10 mouse cellular contexts compared by ENCODE assay signal in genomic region chr14:76948481-76948880, GRCm38 (mm10).
A peak's percentile ranks its signal among the peaks of the same experiment; 100 is the strongest.
DNase-seq lines count a peak whose midpoint lies in the region; ATAC-seq and TF ChIP-seq lines count a peak whose summit lies in the region.
"Had no signal": no experiment of that assay in that cellular context is flagged by ENCODE, and none has a peak within 500 bp of the region (broad histone marks: within the 10 kb centered on the region; RNA-seq: fewer than 3 reads in every experiment).

No protein-coding gene starts in this region.

- no peak for TF ChIP-seq CTCF in stomach, postnatal 0 days (IDR thresholded peaks at IDR 0.05; ENCODE audit: low read depth)

- intact Hi-C loops in left cerebral cortex, postnatal 4 days (cut with DNase I), result no loop called here
- intact Hi-C loops in left cerebral cortex, postnatal 36 days (cut with DNase I), result no loop called here

- H3K9ac ChIP-seq in embryonic facial prominence, embryonic 14.5 days (ENCODE audit: low read depth, low read length), result no peak overlapping the region
- no peak overlapping the region for H3K9ac ChIP-seq in stomach, postnatal 0 days (ENCODE audit: low read length)

- 71% methylated on average over 6 of the region's 6 CpGs for WGBS in embryonic facial prominence, embryonic 14.5 days
- 77% methylated on average over 6 of the region's 6 CpGs for WGBS in embryonic facial prominence, embryonic 10.5 days
- WGBS in stomach, postnatal 0 days, result 47% methylated on average over 6 of the region's 6 CpGs

- no peak for TF ChIP-seq EP300 in stomach, postnatal 0 days (optimal IDR thresholded peaks at IDR 0.05)

- H3K27ac ChIP-seq in embryonic facial prominence, embryonic 14.5 days (replicated peaks; ENCODE audit: low read depth, low read length), result peak overlapping the region; percentile 3; the same call in 1 of the 2 replicates
- H3K27ac ChIP-seq in embryonic facial prominence, embryonic 10.5 days (replicated peaks), result no peak overlapping the region
- H3K27ac ChIP-seq in stomach, postnatal 0 days (replicated peaks), result peak overlapping the region; percentile 35; the same call in 1 of the 2 replicates

- no peaks in the 10 kb centered on the region for H3K36me3 ChIP-seq in embryonic facial prominence, embryonic 14.5 days (ENCODE audit: control insufficient read depth, insufficient read depth, low read length)
- H3K36me3 ChIP-seq in embryonic facial prominence, embryonic 10.5 days (replicated peaks), result no peaks in the 10 kb centered on the region
- no peaks in the 10 kb centered on the region for H3K36me3 ChIP-seq in stomach, postnatal 0 days (ENCODE audit: control insufficient read depth, insufficient read depth, low read length)

- ATAC-seq in embryonic facial prominence, embryonic 14.5 days (ENCODE audit: low read depth), result peak; percentile 18; the same call in 1 of the 2 replicates
- ATAC-seq in stomach, postnatal 0 days (ENCODE audit: low FRiP score, low TSS enrichment), result no peak
- ATAC-seq: activated CD4-positive, CD25-positive, alpha-beta regulatory T cell, adult 4 months had no signal

- DNase-seq in embryonic facial prominence, embryonic 14.5 days (ENCODE audit: low spot score), result peak; percentile 36
- DNase-seq in embryonic facial prominence, embryonic 10.5 days (ENCODE audit: low spot score), result no peak
- peak; percentile 7 for DNase-seq in left cerebral cortex, postnatal 4 days
- DNase-seq in left cerebral cortex, adult 18-20 months (ENCODE audit: low spot score in 2 of 2), result no peak
- DNase-seq in urinary bladder, postnatal 25 days (ENCODE audit: low spot score), result peak; percentile 10
- DNase-seq in urinary bladder, postnatal 4 days (ENCODE audit: low spot score in 2 of 2), result no peak
- no peak for DNase-seq in stomach, postnatal 0 days (ENCODE audit: low spot score)
- DNase-seq in left cerebral cortex, postnatal 36 days (ENCODE audit: low spot score in 2 of 2), result no peak
- DNase-seq: thymus, adult 2 months had no signal

- no peaks in the 10 kb centered on the region for H3K27me3 ChIP-seq in embryonic facial prominence, embryonic 14.5 days (replicated peaks; ENCODE audit: control insufficient read depth, insufficient read depth, low read length)
- H3K27me3 ChIP-seq in embryonic facial prominence, embryonic 10.5 days (replicated peaks; ENCODE audit: low read depth, poor library complexity, severe bottlenecking), result no peaks in the 10 kb centered on the region
- H3K27me3 ChIP-seq in stomach, postnatal 0 days (ENCODE audit: control insufficient read depth, insufficient read depth, low read length), result no peaks in the 10 kb centered on the region

- H3K4me3 ChIP-seq in embryonic facial prominence, embryonic 14.5 days (ENCODE audit: low read depth, low read length), result no peak overlapping the region
- no peak overlapping the region for H3K4me3 ChIP-seq in embryonic facial prominence, embryonic 10.5 days
- H3K4me3 ChIP-seq in stomach, postnatal 0 days (ENCODE audit: low read depth, low read length), result no peak overlapping the region

- peaks cover 23% of the 10 kb centered on the region for H3K4me1 ChIP-seq in embryonic facial prominence, embryonic 14.5 days (ENCODE audit: control insufficient read depth, insufficient read depth, low read length)
- H3K4me1 ChIP-seq in embryonic facial prominence, embryonic 10.5 days, result peaks cover 17% of the 10 kb centered on the region
- peaks cover 4% of the 10 kb centered on the region; the same call in 1 of the 2 replicates for H3K4me1 ChIP-seq in stomach, postnatal 0 days (replicated peaks; ENCODE audit: control insufficient read depth, insufficient read depth)

- no peak overlapping the region for H3K4me2 ChIP-seq in embryonic facial prominence, embryonic 14.5 days (ENCODE audit: low read depth, low read length)
- no peak overlapping the region for H3K4me2 ChIP-seq in stomach, postnatal 0 days (replicated peaks; ENCODE audit: low read depth)

- H3K9me3 ChIP-seq in embryonic facial prominence, embryonic 14.5 days (ENCODE audit: control insufficient read depth, low read length), result no peaks in the 10 kb centered on the region
- H3K9me3 ChIP-seq in embryonic facial prominence, embryonic 10.5 days, result no peaks in the 10 kb centered on the region
- no peaks in the 10 kb centered on the region for H3K9me3 ChIP-seq in stomach, postnatal 0 days (ENCODE audit: control insufficient read depth, low read length)

Comparison
In these comparisons a context has a peak if more than half of its experiments do, and no peak if none do; other contexts are left out.
1. DNase-seq: peak in embryonic facial prominence, embryonic 14.5 days (single experiment), left cerebral cortex, postnatal 4 days (single experiment) and urinary bladder, postnatal 25 days (single experiment); none in embryonic facial prominence, embryonic 10.5 days (single experiment), left cerebral cortex, adult 18-20 months (0 of 2), urinary bladder, postnatal 4 days (0 of 2), stomach, postnatal 0 days (single experiment) and left cerebral cortex, postnatal 36 days (0 of 2).